Mouse (Mus musculus): Measurements from ENCODE around the gene Krt35. TPM values are rescaled to one million over a fixed set of nuclear protein-coding genes. Genes with fewer than 3 reads are reported as not detected.

The Krt35 gene
- polyA plus RNA-seq, 1 experiment from 2014 or later, result not detected

DNA sequence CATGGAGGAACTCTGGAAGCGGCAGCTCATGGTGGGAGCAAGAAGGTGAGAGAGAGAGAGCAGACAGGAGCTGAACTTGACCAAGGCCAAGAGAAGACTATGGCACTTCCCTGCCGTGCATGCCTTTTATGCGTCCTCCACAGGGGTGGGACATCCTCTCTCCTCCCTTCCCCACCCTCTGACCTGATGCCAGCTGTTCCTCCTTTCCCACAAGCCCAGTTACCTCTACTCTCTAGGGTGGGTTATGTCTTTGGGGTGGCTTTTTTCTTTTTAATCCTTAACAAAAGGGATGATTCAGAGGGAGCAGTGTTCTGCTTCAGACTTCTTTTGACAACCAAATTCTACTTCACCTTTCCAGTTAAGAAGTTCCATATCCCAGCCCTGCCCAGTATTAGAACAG is 25.4 kb upstream of the Krt35 start, which contains the start of gene Krt13:
Krt13 (minus strand) TSS at position 101 of the 400 bp plus-strand sequence.
- DNase-seq (ENCODE audit: low spot score) (no peak), ATAC-seq (no peak)
- Histone ChIP-seq H3K9ac (ENCODE audit: low read length) (no peak within 1 kb of the TSS), H3K36me3 (ENCODE audit: control insufficient read depth, insufficient read depth, low read length) (no peaks in the 10 kb centered on the region), H3K4me1 (ENCODE audit: control insufficient read depth, insufficient read depth, low read length) (no peaks in the 10 kb centered on the region), H3K27me3 (replicated peaks; ENCODE audit: control insufficient read depth, insufficient read depth, low read length) (no peaks in the 10 kb centered on the region), H3K27ac (ENCODE audit: low read depth, low read length) (no peak within 1 kb of the TSS), H3K4me2 (ENCODE audit: low read length) (no peak within 1 kb of the TSS), H3K9me3 (replicated peaks; ENCODE audit: control insufficient read depth, low read length) (no peaks in the 10 kb centered on the region), H3K4me3 (ENCODE audit: low read depth, low read length) (no peak within 1 kb of the TSS)
- 81% methylated on average over 3 of the region's 3 CpGs for WGBS

- no peaks in the 10 kb centered on the region for H3K27me3 ChIP-seq (replicated peaks; ENCODE audit: control insufficient read depth, insufficient read depth, low read length)
- ATAC-seq (no peak), DNase-seq (ENCODE audit: low spot score) (no peak)
- no peaks in the 10 kb centered on the region for H3K36me3 ChIP-seq (ENCODE audit: control insufficient read depth, insufficient read depth, low read length)
- H3K9ac ChIP-seq (ENCODE audit: low read length), result no peak overlapping the region
- no peak overlapping the region for H3K4me2 ChIP-seq (ENCODE audit: low read length)
- no peaks in the 10 kb centered on the region for H3K4me1 ChIP-seq (ENCODE audit: control insufficient read depth, insufficient read depth, low read length)
- no peak overlapping the region for H3K27ac ChIP-seq (ENCODE audit: low read depth, low read length)
- no peak overlapping the region for H3K4me3 ChIP-seq (ENCODE audit: low read depth, low read length)
- H3K9me3 ChIP-seq (replicated peaks; ENCODE audit: control insufficient read depth, low read length), result no peaks in the 10 kb centered on the region
- 92% methylated on average over 5 of the region's 5 CpGs for WGBS
Observed at GRCm38 (mm10) chr11:100120331-100120730, 24.3 kb upstream of the Krt35 start.

DNA sequence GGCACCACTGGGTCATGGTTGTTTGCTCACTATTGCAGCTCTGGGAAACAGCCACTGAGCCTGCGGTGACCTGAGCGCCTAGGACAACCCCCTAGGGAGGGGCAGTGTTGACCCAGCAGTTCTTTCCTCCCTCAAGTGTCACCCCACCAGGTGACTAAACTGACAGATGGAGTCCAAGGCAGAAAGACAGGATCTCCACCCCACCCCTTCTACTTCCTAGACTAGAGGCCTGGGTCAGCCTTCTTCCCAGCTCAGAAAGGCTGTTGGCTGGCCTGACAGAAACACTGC is 17.6 kb upstream of the Krt35 start:
- H3K27ac ChIP-seq (ENCODE audit: low read depth, low read length), result no peak overlapping the region
- H3K9ac ChIP-seq (ENCODE audit: low read length), result no peak overlapping the region
- no peak overlapping the region for H3K4me2 ChIP-seq (ENCODE audit: low read length)
- H3K27me3 ChIP-seq (replicated peaks; ENCODE audit: control insufficient read depth, insufficient read depth, low read length), result no peaks in the 10 kb centered on the region
- H3K4me1 ChIP-seq (ENCODE audit: control insufficient read depth, insufficient read depth, low read length), result no peaks in the 10 kb centered on the region
- DNase-seq (ENCODE audit: low spot score) (no peak), ATAC-seq (no peak)
- no peaks in the 10 kb centered on the region for H3K9me3 ChIP-seq (replicated peaks; ENCODE audit: control insufficient read depth, low read length)
- H3K4me3 ChIP-seq (ENCODE audit: low read depth, low read length), result no peak overlapping the region
- H3K36me3 ChIP-seq (ENCODE audit: control insufficient read depth, insufficient read depth, low read length), result no peaks in the 10 kb centered on the region
- WGBS, result 87% methylated on average over 2 of the region's 2 CpGs

GRCm38 (mm10) chr11:100112935-100113741 is 17.1 kb upstream of the Krt35 start:
- Histone ChIP-seq H3K9me3 (replicated peaks; ENCODE audit: control insufficient read depth, low read length) (no peaks in the 10 kb centered on the region), H3K36me3 (ENCODE audit: control insufficient read depth, insufficient read depth, low read length) (no peaks in the 10 kb centered on the region), H3K4me3 (ENCODE audit: low read depth, low read length) (no peak overlapping the region), H3K4me2 (ENCODE audit: low read length) (no peak overlapping the region), H3K4me1 (ENCODE audit: control insufficient read depth, insufficient read depth, low read length) (no peaks in the 10 kb centered on the region), H3K27me3 (replicated peaks; ENCODE audit: control insufficient read depth, insufficient read depth, low read length) (no peaks in the 10 kb centered on the region), H3K9ac (ENCODE audit: low read length) (no peak overlapping the region), H3K27ac (ENCODE audit: low read depth, low read length) (no peak overlapping the region)
- DNase-seq (ENCODE audit: low spot score) (no peak), ATAC-seq (no peak)
- 86% methylated on average over 11 of the region's 11 CpGs for WGBS

DNA sequence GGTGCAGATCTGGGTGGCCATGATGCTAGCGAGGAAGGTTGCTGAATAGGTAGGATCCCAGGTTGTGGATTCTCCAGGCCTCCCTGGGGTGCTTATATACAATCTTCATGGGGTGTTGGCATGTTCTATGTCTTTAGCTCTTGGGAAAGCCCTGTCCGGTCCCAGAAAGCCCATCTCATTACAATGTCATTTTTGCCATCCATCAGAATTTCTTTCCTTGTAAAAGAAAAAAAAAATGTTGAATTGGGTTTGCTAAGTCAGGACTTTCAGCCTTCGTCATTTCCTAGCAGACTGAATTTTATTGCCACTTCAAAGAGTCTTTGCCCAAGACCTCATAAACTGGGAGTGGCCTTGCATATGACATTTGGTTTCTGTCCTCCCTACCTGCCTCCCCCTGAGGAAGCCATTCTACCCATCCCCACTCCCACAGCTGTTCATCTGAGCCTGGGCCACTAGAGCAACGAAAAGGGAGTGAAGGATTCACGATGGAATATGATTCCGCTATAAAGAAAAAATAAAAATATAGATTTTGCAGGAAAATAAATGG is 9.6 kb upstream of the Krt35 start, which contains the start of gene Krt36:
Krt36 (minus strand) TSS at position 51 of the 547 bp plus-strand sequence.
- no peaks in the 10 kb centered on the region for H3K36me3 ChIP-seq (ENCODE audit: control insufficient read depth, insufficient read depth, low read length)
- H3K27ac ChIP-seq (ENCODE audit: low read depth, low read length), result no peak within 1 kb of the TSS
- WGBS, result 89% methylated on average over 6 of the region's 6 CpGs
- no peak within 1 kb of the TSS for H3K4me2 ChIP-seq (ENCODE audit: low read length)
- no peaks in the 10 kb centered on the region for H3K9me3 ChIP-seq (replicated peaks; ENCODE audit: control insufficient read depth, low read length)
- ATAC-seq, result no peak
- no peaks in the 10 kb centered on the region for H3K27me3 ChIP-seq (replicated peaks; ENCODE audit: control insufficient read depth, insufficient read depth, low read length)
- no peaks in the 10 kb centered on the region for H3K4me1 ChIP-seq (ENCODE audit: control insufficient read depth, insufficient read depth, low read length)
- H3K4me3 ChIP-seq (ENCODE audit: low read depth, low read length), result no peak within 1 kb of the TSS
- no peak within 1 kb of the TSS for H3K9ac ChIP-seq (ENCODE audit: low read length)
- no peak for DNase-seq (ENCODE audit: low spot score)

DNA sequence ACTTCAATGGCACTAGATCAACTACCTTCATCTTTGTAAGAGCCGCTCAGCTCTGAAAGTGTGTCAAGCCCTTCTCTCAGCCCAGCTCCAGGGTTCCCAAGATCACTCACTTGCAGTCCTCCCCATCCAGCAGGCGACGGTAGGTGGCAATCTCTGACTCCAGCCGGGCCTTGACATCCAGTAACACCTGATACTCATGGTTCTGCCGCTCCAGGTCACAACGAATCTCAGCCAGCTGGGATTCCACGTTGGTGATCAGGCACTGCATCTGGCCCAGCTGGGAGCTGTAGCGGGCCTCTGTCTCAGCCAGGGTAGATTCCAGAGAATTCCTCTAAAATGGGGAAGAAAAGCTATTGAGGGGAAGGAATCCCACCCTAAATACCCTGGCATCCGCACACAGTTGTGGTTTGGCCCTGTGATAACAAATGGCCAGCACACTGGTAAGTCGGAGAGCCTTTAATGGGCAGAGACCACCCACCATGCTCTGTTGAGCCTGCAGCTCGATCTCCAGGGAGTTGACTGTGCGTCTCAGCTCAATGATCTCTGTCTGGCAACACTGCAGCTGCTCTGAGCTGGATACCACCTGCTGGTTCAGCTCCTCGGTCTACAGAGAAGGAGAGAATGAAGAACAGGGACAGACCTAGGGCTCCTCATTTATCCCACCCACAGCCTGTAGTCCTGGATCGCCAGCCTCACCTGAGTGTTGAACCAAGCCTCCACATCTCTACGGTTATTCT is 6.8 kb upstream of the Krt35 start:
- H3K27ac ChIP-seq (ENCODE audit: low read depth, low read length), result no peak overlapping the region
- H3K9ac ChIP-seq (ENCODE audit: low read length), result no peak overlapping the region
- no peaks in the 10 kb centered on the region for H3K4me1 ChIP-seq (ENCODE audit: control insufficient read depth, insufficient read depth, low read length)
- no peak for ATAC-seq
- DNase-seq (ENCODE audit: low spot score), result no peak
- no peaks in the 10 kb centered on the region for H3K36me3 ChIP-seq (ENCODE audit: control insufficient read depth, insufficient read depth, low read length)
- H3K4me3 ChIP-seq (ENCODE audit: low read depth, low read length), result no peak overlapping the region
- no peaks in the 10 kb centered on the region for H3K9me3 ChIP-seq (replicated peaks; ENCODE audit: control insufficient read depth, low read length)
- WGBS, result 68% methylated on average over 15 of the region's 15 CpGs
- no peaks in the 10 kb centered on the region for H3K27me3 ChIP-seq (replicated peaks; ENCODE audit: control insufficient read depth, insufficient read depth, low read length)
- no peak overlapping the region for H3K4me2 ChIP-seq (ENCODE audit: low read length)

DNA sequence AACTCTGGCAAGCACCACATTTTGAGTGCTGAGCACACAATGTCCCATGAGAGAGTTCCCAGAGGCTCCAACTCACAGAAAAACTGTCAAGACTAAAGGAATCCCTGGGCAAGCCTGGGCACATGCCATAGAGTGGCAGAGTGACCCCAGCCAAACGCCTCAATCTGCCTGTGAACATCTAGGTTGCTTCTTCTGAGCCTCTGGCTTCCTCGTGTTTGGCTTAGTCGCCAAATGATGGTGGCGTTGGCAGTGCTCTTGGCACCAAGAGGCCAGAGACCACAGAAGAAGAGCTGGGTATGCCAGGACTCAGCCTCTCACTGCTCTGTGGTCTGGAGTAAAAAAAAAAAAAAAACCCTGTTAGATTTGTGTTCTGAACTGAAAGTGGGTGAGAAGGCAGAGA is 4.3 kb upstream of the Krt35 start:
- Histone ChIP-seq H3K36me3 (ENCODE audit: control insufficient read depth, insufficient read depth, low read length) (no peaks in the 10 kb centered on the region), H3K4me1 (ENCODE audit: control insufficient read depth, insufficient read depth, low read length) (no peaks in the 10 kb centered on the region), H3K9ac (ENCODE audit: low read length) (no peak overlapping the region), H3K27me3 (replicated peaks; ENCODE audit: control insufficient read depth, insufficient read depth, low read length) (no peaks in the 10 kb centered on the region), H3K27ac (ENCODE audit: low read depth, low read length) (no peak overlapping the region), H3K9me3 (replicated peaks; ENCODE audit: control insufficient read depth, low read length) (no peaks in the 10 kb centered on the region), H3K4me2 (ENCODE audit: low read length) (no peak overlapping the region), H3K4me3 (ENCODE audit: low read depth, low read length) (no peak overlapping the region)
- DNase-seq (ENCODE audit: low spot score) (no peak), ATAC-seq (no peak)
- 83% methylated on average over 4 of the region's 4 CpGs for WGBS

DNA sequence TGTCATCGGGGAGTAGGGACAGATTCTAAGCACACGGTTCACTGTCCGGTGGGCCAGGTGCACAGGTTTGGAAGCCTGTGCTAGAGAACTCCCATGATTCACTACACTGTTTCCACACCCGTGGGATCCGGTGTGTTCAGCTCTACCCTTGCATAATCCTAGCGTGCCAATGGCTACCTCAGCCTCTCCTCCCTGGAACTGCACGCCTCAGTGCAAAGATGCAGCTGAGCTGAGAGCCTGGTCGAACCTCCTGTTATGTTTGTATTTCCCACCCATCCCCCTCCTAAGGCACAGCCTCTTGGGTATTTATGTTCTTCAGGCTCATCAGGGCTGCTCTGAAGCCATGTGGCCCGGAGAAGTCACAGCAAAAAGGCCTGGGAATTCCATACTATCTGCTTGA is 1.8 kb upstream of the Krt35 start:
- WGBS, result 87% methylated on average over 9 of the region's 9 CpGs

More for the DNA sequence above, 1.8 kb upstream of the Krt35 start:
- Histone ChIP-seq H3K9ac (ENCODE audit: low read length) (no peak overlapping the region), H3K27me3 (replicated peaks; ENCODE audit: control insufficient read depth, insufficient read depth, low read length) (no peaks in the 10 kb centered on the region), H3K4me1 (ENCODE audit: control insufficient read depth, insufficient read depth, low read length) (no peaks in the 10 kb centered on the region), H3K4me2 (ENCODE audit: low read length) (no peak overlapping the region), H3K36me3 (ENCODE audit: control insufficient read depth, insufficient read depth, low read length) (no peaks in the 10 kb centered on the region), H3K9me3 (replicated peaks; ENCODE audit: control insufficient read depth, low read length) (no peaks in the 10 kb centered on the region), H3K4me3 (ENCODE audit: low read depth, low read length) (no peak overlapping the region), H3K27ac (ENCODE audit: low read depth, low read length) (no peak overlapping the region)
- ATAC-seq, result no peak
- DNase-seq (ENCODE audit: low spot score), result no peak
